Mouse (Mus musculus): Measurements from ENCODE around the gene Gm20388. TPM values are rescaled to one million over a fixed set of nuclear protein-coding genes. Genes with fewer than 3 reads are reported as not detected.

The Gm20388 gene
- total and polyA plus RNA-seq, 2 experiments from 2014 or later: 17.3 TPM; not detected in 1

GRCm38 (mm10) chr8:121513429-121513828, 1602.8 kb downstream of the Gm20388 start:
- no peak overlapping the region for H3K27ac ChIP-seq (ENCODE audit: low read depth)
- no peak overlapping the region for H3K4me3 ChIP-seq (ENCODE audit: low read depth, low read length)
- ATAC-seq (ENCODE audit: insufficient read depth, low read depth) (peak; percentile 78), DNase-seq (ENCODE audit: low spot score) (peak; percentile 54)
- peaks cover 25% of the 10 kb centered on the region for H3K27me3 ChIP-seq (ENCODE audit: control insufficient read depth, insufficient read depth, low read length)
- 4% methylated on average over 12 of the region's 12 CpGs for WGBS
- H3K9me3 ChIP-seq (replicated peaks; ENCODE audit: control insufficient read depth, low read length): no peaks in the 10 kb centered on the region
- no peaks in the 10 kb centered on the region for H3K36me3 ChIP-seq (replicated peaks; ENCODE audit: control insufficient read depth, insufficient read depth, low read length)
- TF ChIP-seq CTCF (IDR thresholded peaks at IDR 0.05; ENCODE audit: low read depth): peak; percentile 98
- no peak for TF ChIP-seq EP300 (IDR thresholded peaks at IDR 0.05; ENCODE audit: low read depth)
- H3K4me2 ChIP-seq (ENCODE audit: low read depth, low read length): no peak overlapping the region
- H3K9ac ChIP-seq (replicated peaks; ENCODE audit: low read depth, low read length): no peak overlapping the region
- H3K4me1 ChIP-seq (ENCODE audit: control insufficient read depth, insufficient read depth): no peaks in the 10 kb centered on the region

GRCm38 (mm10) chr8:121525111-121525818, 1614.6 kb downstream of the Gm20388 start:
- Histone ChIP-seq H3K36me3 (replicated peaks; ENCODE audit: control insufficient read depth, insufficient read depth, low read length) (no peaks in the 10 kb centered on the region), H3K4me1 (ENCODE audit: control insufficient read depth, insufficient read depth) (0 out of 2 replicates have a peak, but pooled peaks cover 2% of the 10 kb centered on the region), H3K27me3 (ENCODE audit: control insufficient read depth, insufficient read depth, low read length) (no peaks in the 10 kb centered on the region), H3K9me3 (replicated peaks; ENCODE audit: control insufficient read depth, low read length) (no peaks in the 10 kb centered on the region), H3K9ac (replicated peaks; ENCODE audit: low read depth, low read length) (no peak overlapping the region), H3K4me3 (ENCODE audit: low read depth, low read length) (no peak overlapping the region), H3K4me2 (ENCODE audit: low read depth, low read length) (no peak overlapping the region), H3K27ac (ENCODE audit: low read depth) (no peak overlapping the region)
- WGBS: 60% methylated on average over 18 of the region's 18 CpGs
- no peak for TF ChIP-seq EP300 (IDR thresholded peaks at IDR 0.05; ENCODE audit: low read depth)
- no peak for TF ChIP-seq CTCF (IDR thresholded peaks at IDR 0.05; ENCODE audit: low read depth)
- DNase-seq (ENCODE audit: low spot score) (no peak), ATAC-seq (ENCODE audit: insufficient read depth, low read depth) (no peak)

- Histone ChIP-seq H3K4me3 (ENCODE audit: low read depth, low read length) (no peak overlapping the region), H3K4me2 (ENCODE audit: low read depth, low read length) (no peak overlapping the region), H3K27me3 (ENCODE audit: control insufficient read depth, insufficient read depth, low read length) (peaks cover 5% of the 10 kb centered on the region; the same call in 1 of the 2 replicates), H3K36me3 (replicated peaks; ENCODE audit: control insufficient read depth, insufficient read depth, low read length) (no peaks in the 10 kb centered on the region), H3K4me1 (ENCODE audit: control insufficient read depth, insufficient read depth) (0 out of 2 replicates have a peak, but pooled peaks cover 2% of the 10 kb centered on the region), H3K27ac (ENCODE audit: low read depth) (no peak overlapping the region), H3K9ac (replicated peaks; ENCODE audit: low read depth, low read length) (no peak overlapping the region), H3K9me3 (replicated peaks; ENCODE audit: control insufficient read depth, low read length) (no peaks in the 10 kb centered on the region)
- TF ChIP-seq EP300 (IDR thresholded peaks at IDR 0.05; ENCODE audit: low read depth): no peak
- TF ChIP-seq CTCF (IDR thresholded peaks at IDR 0.05; ENCODE audit: low read depth): no peak
- 47% methylated on average over 6 of the region's 6 CpGs for WGBS
- DNase-seq (ENCODE audit: low spot score): no peak
- ATAC-seq (ENCODE audit: insufficient read depth, low read depth): no peak; the same call in 1 of the 2 replicates
Measured at GRCm38 (mm10) chr8:121526811-121527550, 1616.3 kb downstream of the Gm20388 start.

GRCm38 (mm10) chr8:121527751-121528150, 1617.1 kb downstream of the Gm20388 start:
- ATAC-seq (ENCODE audit: insufficient read depth, low read depth): no peak
- 79% methylated on average over 9 of the region's 9 CpGs for WGBS

GRCm38 (mm10) chr8:121528790-121529189, 1618.1 kb downstream of the Gm20388 start:
- Histone ChIP-seq H3K4me1 (ENCODE audit: control insufficient read depth, insufficient read depth) (0 out of 2 replicates have a peak, but pooled peaks cover 2% of the 10 kb centered on the region), H3K9me3 (replicated peaks; ENCODE audit: control insufficient read depth, low read length) (no peaks in the 10 kb centered on the region), H3K4me2 (ENCODE audit: low read depth, low read length) (no peak overlapping the region), H3K36me3 (replicated peaks; ENCODE audit: control insufficient read depth, insufficient read depth, low read length) (no peaks in the 10 kb centered on the region), H3K9ac (replicated peaks; ENCODE audit: low read depth, low read length) (no peak overlapping the region), H3K27me3 (ENCODE audit: control insufficient read depth, insufficient read depth, low read length) (peaks cover 5% of the 10 kb centered on the region; the same call in 1 of the 2 replicates), H3K4me3 (ENCODE audit: low read depth, low read length) (no peak overlapping the region), H3K27ac (ENCODE audit: low read depth) (no peak overlapping the region)
- ATAC-seq (ENCODE audit: insufficient read depth, low read depth) (no peak), DNase-seq (ENCODE audit: low spot score) (no peak)
- WGBS: 68% methylated on average over 15 of the region's 15 CpGs
- no peak for TF ChIP-seq EP300 (IDR thresholded peaks at IDR 0.05; ENCODE audit: low read depth)
- no peak for TF ChIP-seq CTCF (IDR thresholded peaks at IDR 0.05; ENCODE audit: low read depth)

More at GRCm38 (mm10) chr8:121527751-121528150, 1617.1 kb downstream of the Gm20388 start:
- no peak for DNase-seq (ENCODE audit: low spot score)
- Histone ChIP-seq H3K4me3 (ENCODE audit: low read depth, low read length) (no peak overlapping the region), H3K36me3 (replicated peaks; ENCODE audit: control insufficient read depth, insufficient read depth, low read length) (no peaks in the 10 kb centered on the region), H3K9me3 (replicated peaks; ENCODE audit: control insufficient read depth, low read length) (no peaks in the 10 kb centered on the region), H3K27ac (ENCODE audit: low read depth) (no peak overlapping the region), H3K4me1 (ENCODE audit: control insufficient read depth, insufficient read depth) (0 out of 2 replicates have a peak, but pooled peaks cover 2% of the 10 kb centered on the region), H3K4me2 (ENCODE audit: low read depth, low read length) (no peak overlapping the region), H3K27me3 (ENCODE audit: control insufficient read depth, insufficient read depth, low read length) (peaks cover 5% of the 10 kb centered on the region; the same call in 1 of the 2 replicates), H3K9ac (replicated peaks; ENCODE audit: low read depth, low read length) (no peak overlapping the region)
- TF ChIP-seq CTCF (IDR thresholded peaks at IDR 0.05; ENCODE audit: low read depth) (no peak), EP300 (IDR thresholded peaks at IDR 0.05; ENCODE audit: low read depth) (no peak)
